Mouse (Mus musculus) forebrain, embryonic 16.5 days (tissue): ENCODE results near the gene Slc3a1. TPM values are rescaled to one million over a fixed set of nuclear protein-coding genes. Genes with fewer than 3 reads are reported as not detected.

ENCODE experiments used
- ATAC-seq: fragments of 200-750 bp; cut with Nextera tagmentation; 2 replicates; pipeline ENCODE4 v1.8.0; 2017; ENCODE audit warnings: mild to moderate bottlenecking, moderate library complexity
- H3K27ac ChIP-seq: fragments of 300-500 bp; sonication (generic); 2 replicates; pipeline ENCODE4 v1.5.1; 2014; ENCODE audit warnings: low read length, control low read depth
- H3K27me3 ChIP-seq: fragments of 300-500 bp; sonication (generic); replicated peaks from 2 replicates; pipeline ENCODE4 v1.6.1; 2014; ENCODE audit warnings: low read length; ENCODE audit not compliant: control insufficient read depth, insufficient read depth
- H3K36me3 ChIP-seq: fragments of 300-500 bp; sonication (generic); 2 replicates; pipeline ENCODE4 v1.6.1; 2014; ENCODE audit not compliant: control insufficient read depth, insufficient read depth
- H3K4me1 ChIP-seq: fragments of 300-500 bp; sonication (generic); replicated peaks from 2 replicates; pipeline ENCODE4 v1.6.1; 2014; ENCODE audit warnings: low read length; ENCODE audit not compliant: control insufficient read depth, insufficient read depth
- H3K4me2 ChIP-seq: fragments of 300-500 bp; sonication (generic); 2 replicates; pipeline ENCODE4 v1.6.1; 2014; ENCODE audit warnings: mild to moderate bottlenecking, low read length, control low read depth
- H3K4me3 ChIP-seq: fragments of 300-500 bp; sonication (generic); replicated peaks from 2 replicates; pipeline ENCODE4 v1.5.1; 2014; ENCODE audit warnings: mild to moderate bottlenecking, low read length, control low read depth
- H3K9ac ChIP-seq: fragments of 300-500 bp; sonication (generic); replicated peaks from 2 replicates; pipeline ENCODE4 v1.6.1; 2014; ENCODE audit warnings: low read depth, low read length, control low read depth
- H3K9me3 ChIP-seq: fragments of 300-500 bp; sonication (generic); 2 replicates; pipeline ENCODE4 v1.6.1; 2016; ENCODE audit warnings: low read length; ENCODE audit not compliant: control insufficient read depth
- WGBS: fragments of 180-500 bp; shearing (Covaris S2); extraction: QIAGEN DNeasy Blood & Tissue Kit; methylation state at CpG from one replicate; pipeline ENCODE4 v1.1.7; 2014; 5-methylcytosine and 5-hydroxymethylcytosine counted together
- polyA plus RNA-seq: library from polyadenylated mRNA; unstranded; fragments of >200 nt; fragmentation: Nextera tagmentation; extraction: Ambion mirVana; gene quantifications from 2 replicates; pipeline ENCODE4 v1.2.1, GENCODE M21; 2015

The Slc3a1 gene
- polyA plus RNA-seq, 1 experiment from 2014 or later: 0.27 TPM

DNA sequence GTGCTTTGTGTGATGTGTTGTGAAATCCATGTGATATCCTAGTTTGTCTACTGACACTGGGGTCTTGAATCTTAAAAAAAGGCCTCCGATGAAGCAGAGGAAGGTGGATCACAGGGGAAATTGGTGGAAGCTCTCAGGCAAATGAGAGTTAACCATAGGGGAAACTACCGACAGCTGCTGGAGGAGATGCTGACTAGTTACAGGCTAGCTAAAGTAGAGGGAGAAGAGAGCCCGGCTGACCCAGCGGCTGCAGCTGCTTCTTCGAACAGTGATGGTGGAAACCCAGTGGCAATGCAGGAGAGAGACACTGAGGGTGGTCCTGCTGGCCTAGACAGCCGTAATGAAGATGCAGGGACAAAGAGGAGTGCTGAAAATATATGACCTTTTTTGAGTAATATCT, 14.7 kb upstream of the Slc3a1 start:
- Histone ChIP-seq H3K4me1 (no peaks in the 10 kb centered on the region), H3K27me3 (no peaks in the 10 kb centered on the region), H3K4me3 (no peak overlapping the region), H3K4me2 (no peak overlapping the region), H3K9me3 (no peaks in the 10 kb centered on the region), H3K36me3 (no peaks in the 10 kb centered on the region), H3K9ac (no peak overlapping the region), H3K27ac (no peak overlapping the region)
- no peak for ATAC-seq
- WGBS: 84% methylated on average over 6 of the region's 6 CpGs

GRCm38 (mm10) chr17:85014632-85015031, 13.5 kb upstream of the Slc3a1 start:
- Histone ChIP-seq H3K27me3 (no peaks in the 10 kb centered on the region), H3K9ac (no peak overlapping the region), H3K36me3 (no peaks in the 10 kb centered on the region), H3K4me2 (no peak overlapping the region), H3K9me3 (no peaks in the 10 kb centered on the region), H3K4me3 (no peak overlapping the region), H3K27ac (no peak overlapping the region), H3K4me1 (no peaks in the 10 kb centered on the region)
- WGBS: 89% methylated on average over 3 of the region's 3 CpGs
- ATAC-seq: no peak

DNA sequence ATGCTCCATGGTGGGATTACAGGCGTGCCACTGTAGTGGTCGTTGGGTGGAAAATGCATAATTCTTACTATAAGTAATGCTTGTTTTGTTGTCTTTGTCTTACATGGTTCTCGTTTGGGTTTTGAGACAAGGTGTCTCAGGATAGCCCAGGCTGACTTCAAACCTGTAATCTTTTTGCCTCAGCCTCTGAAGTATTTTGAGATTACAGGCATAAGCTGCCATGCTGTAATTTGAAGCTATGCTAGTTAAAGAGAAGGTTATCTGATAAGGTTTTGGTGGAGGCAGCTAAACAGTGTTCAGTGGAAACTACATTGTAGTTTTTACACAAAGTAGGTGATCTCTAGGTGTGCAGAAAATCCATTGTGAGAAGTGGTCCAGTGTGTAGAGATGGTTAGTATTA, 9.8 kb upstream of the Slc3a1 start:
- Histone ChIP-seq H3K27ac (no peak overlapping the region), H3K27me3 (no peaks in the 10 kb centered on the region), H3K4me1 (no peaks in the 10 kb centered on the region), H3K9me3 (no peaks in the 10 kb centered on the region), H3K36me3 (no peaks in the 10 kb centered on the region), H3K9ac (no peak overlapping the region), H3K4me2 (no peak overlapping the region), H3K4me3 (no peak overlapping the region)
- 91% methylated on average over 3 of the region's 3 CpGs for WGBS
- no peak for ATAC-seq

DNA sequence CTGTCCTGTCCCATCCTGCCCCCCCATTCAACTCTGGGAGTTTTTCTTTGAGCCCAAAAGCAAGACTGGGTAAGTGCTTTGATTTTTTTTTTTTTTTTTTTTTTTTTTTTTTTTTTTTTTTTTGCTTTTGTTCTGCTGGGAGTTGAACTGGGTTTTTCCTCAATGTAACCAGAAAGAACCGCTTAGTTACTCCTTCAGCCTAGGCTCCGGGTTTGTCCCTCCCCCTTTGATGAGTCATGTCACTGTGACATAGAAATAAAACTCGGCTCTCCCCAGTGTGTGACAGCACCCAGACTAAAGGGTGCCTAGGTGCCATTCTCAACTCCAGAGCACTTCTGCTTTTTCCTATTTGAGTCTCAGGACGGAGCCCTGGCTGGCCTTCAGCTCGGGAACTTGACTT, 9.4 kb upstream of the Slc3a1 start:
- Histone ChIP-seq H3K4me3 (no peak overlapping the region), H3K4me1 (no peaks in the 10 kb centered on the region), H3K4me2 (no peak overlapping the region), H3K9ac (no peak overlapping the region), H3K36me3 (no peaks in the 10 kb centered on the region), H3K27me3 (no peaks in the 10 kb centered on the region), H3K27ac (no peak overlapping the region), H3K9me3 (no peaks in the 10 kb centered on the region)
- 86% methylated on average over 5 of the region's 5 CpGs for WGBS
- ATAC-seq: no peak

DNA sequence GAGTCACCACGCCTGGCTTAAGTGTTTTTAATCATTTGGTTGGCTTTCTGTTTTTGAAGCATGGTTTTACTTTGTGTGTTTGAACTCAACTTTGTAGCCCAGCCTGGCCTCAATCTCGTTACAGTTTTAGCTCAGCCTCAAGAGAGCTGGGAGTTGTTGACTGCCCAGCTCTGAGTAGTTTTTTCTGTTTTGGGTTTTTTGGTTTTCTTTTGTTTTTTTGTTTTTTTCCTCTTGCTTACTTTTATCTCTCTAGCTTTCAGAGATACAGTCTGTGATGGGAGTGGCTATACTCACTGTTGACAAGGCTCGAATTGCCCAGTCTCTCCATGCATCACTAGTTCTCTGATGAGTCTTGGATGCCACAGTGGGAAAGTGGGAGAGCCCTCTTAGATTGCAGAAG, 7.8 kb upstream of the Slc3a1 start:
- Histone ChIP-seq H3K4me2 (no peak overlapping the region), H3K36me3 (no peaks in the 10 kb centered on the region), H3K4me1 (no peaks in the 10 kb centered on the region), H3K27ac (no peak overlapping the region), H3K9ac (no peak overlapping the region), H3K27me3 (no peaks in the 10 kb centered on the region), H3K9me3 (no peaks in the 10 kb centered on the region), H3K4me3 (no peak overlapping the region)
- 80% methylated on average over 3 of the region's 3 CpGs for WGBS
- no peak for ATAC-seq

- H3K9ac ChIP-seq: no peak overlapping the region
Observed at GRCm38 (mm10) chr17:85023247-85024167, 4.7 kb upstream of the Slc3a1 start.

GRCm38 (mm10) chr17:85024237-85024636, 3.9 kb upstream of the Slc3a1 start:
- no peaks in the 10 kb centered on the region for H3K9me3 ChIP-seq
- no peak overlapping the region for H3K9ac ChIP-seq
- no peaks in the 10 kb centered on the region for H3K36me3 ChIP-seq
- H3K4me2 ChIP-seq: no peak overlapping the region
- H3K27ac ChIP-seq: no peak overlapping the region
- no peak overlapping the region for H3K4me3 ChIP-seq
- ATAC-seq: no peak
- WGBS: 89% methylated on average over 8 of the region's 8 CpGs
- no peaks in the 10 kb centered on the region for H3K27me3 ChIP-seq
- H3K4me1 ChIP-seq: no peaks in the 10 kb centered on the region

More at GRCm38 (mm10) chr17:85023247-85024167, 4.7 kb upstream of the Slc3a1 start:
- ATAC-seq: peak; percentile 43; the same call in 1 of the 2 replicates
- Histone ChIP-seq H3K4me1 (no peaks in the 10 kb centered on the region), H3K36me3 (no peaks in the 10 kb centered on the region), H3K27ac (no peak overlapping the region), H3K4me2 (no peak overlapping the region), H3K27me3 (no peaks in the 10 kb centered on the region), H3K4me3 (no peak overlapping the region), H3K9me3 (no peaks in the 10 kb centered on the region)
- WGBS: 58% methylated on average over 22 of the region's 22 CpGs

DNA sequence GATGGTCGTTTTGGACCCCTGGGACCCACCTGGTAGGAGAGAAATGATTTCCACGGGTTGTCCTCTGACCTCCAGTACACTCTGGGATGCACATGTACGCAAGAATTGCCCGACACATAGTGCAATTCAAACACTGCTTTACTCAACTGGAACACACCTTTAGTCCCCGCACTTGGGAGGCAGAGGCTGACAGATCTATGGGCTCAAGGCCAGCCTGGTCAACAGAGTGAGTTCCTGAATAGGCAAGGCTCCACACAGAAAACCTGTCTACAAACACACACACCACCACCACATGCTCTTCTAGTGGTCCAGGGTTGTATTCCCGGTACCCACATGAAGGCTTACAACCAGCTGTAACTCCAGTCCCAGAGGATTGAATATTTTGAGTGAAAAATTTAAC, 3.0 kb upstream of the Slc3a1 start:
- Histone ChIP-seq H3K36me3 (no peaks in the 10 kb centered on the region), H3K9me3 (no peaks in the 10 kb centered on the region), H3K9ac (no peak overlapping the region), H3K4me3 (no peak overlapping the region), H3K27me3 (no peaks in the 10 kb centered on the region), H3K4me2 (no peak overlapping the region), H3K4me1 (no peaks in the 10 kb centered on the region), H3K27ac (no peak overlapping the region)
- no peak for ATAC-seq
- 95% methylated on average over 6 of the region's 6 CpGs for WGBS

DNA sequence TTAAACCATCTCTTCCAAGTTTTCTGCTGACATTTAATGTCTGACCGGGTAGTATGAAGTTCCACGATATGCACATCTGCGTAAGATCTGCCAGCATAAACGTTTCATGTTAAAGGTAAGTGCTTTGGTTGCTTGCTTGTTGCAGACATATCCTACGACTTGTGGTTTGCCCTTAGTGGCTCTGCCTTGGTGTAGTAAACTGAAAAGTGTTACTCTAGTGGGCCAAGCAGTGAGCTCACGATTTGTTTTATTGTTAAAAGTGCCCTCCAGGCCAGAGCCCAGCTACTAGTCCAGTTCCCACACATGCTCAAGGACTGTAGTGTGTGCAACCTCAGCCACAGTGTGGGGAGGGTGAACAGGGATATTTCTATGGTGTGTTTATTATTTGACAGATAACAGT, 1.7 kb upstream of the Slc3a1 start:
- 93% methylated on average over 6 of the region's 6 CpGs for WGBS
- H3K27ac ChIP-seq: no peak overlapping the region
- no peak overlapping the region for H3K9ac ChIP-seq
- H3K4me1 ChIP-seq: no peaks in the 10 kb centered on the region
- no peaks in the 10 kb centered on the region for H3K9me3 ChIP-seq
- no peak overlapping the region for H3K4me3 ChIP-seq
- H3K36me3 ChIP-seq: no peaks in the 10 kb centered on the region
- no peaks in the 10 kb centered on the region for H3K27me3 ChIP-seq
- no peak overlapping the region for H3K4me2 ChIP-seq
- no peak for ATAC-seq
